ENCODE assay signal across 8 mouse cellular contexts in the genomic region with DNA sequence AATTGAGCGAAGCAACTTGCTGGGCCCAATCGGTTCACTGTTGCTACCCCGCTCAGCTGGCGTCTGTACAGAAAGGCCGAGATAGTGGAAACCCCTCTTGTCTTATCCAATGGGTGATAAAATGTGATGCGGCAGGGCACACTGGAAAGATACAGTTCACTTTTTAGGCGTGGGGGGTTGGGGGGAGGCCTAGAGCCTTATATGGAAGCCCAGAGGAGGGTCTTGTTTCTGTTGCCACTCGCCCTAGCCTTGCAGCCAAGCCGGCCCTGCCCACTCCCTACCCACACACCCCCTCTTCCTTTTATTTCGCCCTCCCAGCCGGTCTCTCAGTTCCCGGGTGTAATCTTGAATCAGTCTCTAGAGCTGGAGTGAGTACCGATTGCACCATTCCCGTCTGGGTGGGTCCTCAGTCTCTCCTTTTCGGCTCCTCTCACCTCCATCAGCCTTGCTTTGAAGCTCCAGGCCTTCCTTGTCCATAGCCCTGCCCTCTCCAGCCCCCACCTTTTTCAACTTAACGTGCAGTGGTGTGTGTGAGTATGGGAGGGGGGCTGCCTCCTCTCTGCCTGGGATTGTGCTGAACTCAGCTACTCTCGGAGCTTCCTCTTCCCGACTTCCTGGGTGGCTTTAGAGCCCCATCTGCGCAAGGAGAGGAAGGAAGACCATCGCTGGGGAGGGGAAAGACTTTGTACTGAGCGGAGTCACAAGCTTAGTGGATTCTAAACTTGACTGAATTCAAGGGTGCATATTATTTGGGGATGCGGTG. TPM values are rescaled to one million over a fixed set of nuclear protein-coding genes. Genes with fewer than 3 reads are reported as not detected.
DNase-seq lines count a peak whose midpoint lies in the region; ATAC-seq and TF ChIP-seq lines count a peak whose summit lies in the region.

No protein-coding gene starts in this region.

- peaks cover 27% of the 10 kb centered on the region for H3K4me1 ChIP-seq in forebrain, embryonic 15.5 days
- no peaks in the 10 kb centered on the region for H3K4me1 ChIP-seq in hindbrain, postnatal 0 days (ENCODE audit: insufficient read depth, low read length)
- H3K4me1 ChIP-seq in liver, embryonic 14.5 days (replicated peaks; ENCODE audit: control insufficient read depth in 2 of 2, insufficient read depth in 2 of 2, low read length in 1 of 2): peaks cover 3 to 15% of the 10 kb centered on the region in 2 experiments; a peak in 3 of 4 replicates

- 0 out of 2 replicates have a peak, but pooled peaks cover 5% of the 10 kb centered on the region for H3K36me3 ChIP-seq in forebrain, embryonic 15.5 days
- no peaks in the 10 kb centered on the region for H3K36me3 ChIP-seq in hindbrain, postnatal 0 days (ENCODE audit: insufficient read depth, low read length)
- H3K36me3 ChIP-seq in liver, embryonic 14.5 days (replicated peaks; ENCODE audit: control insufficient read depth, insufficient read depth, low read depth): no peaks in the 10 kb centered on the region

- DNase-seq in layer of hippocampus, adult 11-12 months (ENCODE audit: low spot score): peak; percentile 27
- no peak for DNase-seq in layer of hippocampus, adult 8-10 months (ENCODE audit: low spot score in 2 of 2)
- DNase-seq in R1 (ENCODE audit: low read depth, low spot score): peak; percentile 69
- DNase-seq in hindbrain, postnatal 0 days (ENCODE audit: low spot score): peak; percentile 10
- DNase-seq in liver, embryonic 14.5 days (ENCODE audit: low read depth in 3 of 3, low spot score in 3 of 3): no peak
- DNase-seq in naive thymus-derived CD4-positive, alpha-beta T cell, adult 2 months (ENCODE audit: low read depth): peak; percentile 36

- H3K9ac ChIP-seq in forebrain, embryonic 15.5 days (replicated peaks): peak overlapping the region; percentile 56
- peak overlapping the region; percentile 56; the same call in 1 of the 2 replicates for H3K9ac ChIP-seq in hindbrain, postnatal 0 days (replicated peaks; ENCODE audit: low read length)
- peak overlapping the region; percentile 69 for H3K9ac ChIP-seq in liver, embryonic 14.5 days (replicated peaks)

- WGBS in forebrain, embryonic 15.5 days: 16% methylated on average over 21 of the region's 22 CpGs
- 19% methylated on average over 22 of the region's 22 CpGs for WGBS in hindbrain, postnatal 0 days
- WGBS in liver, embryonic 14.5 days (ENCODE audit: insufficient replicate concordance): 10% methylated on average over 22 of the region's 22 CpGs

- H3K27ac ChIP-seq in forebrain, embryonic 15.5 days (replicated peaks): no peak overlapping the region; the same call in 1 of the 2 replicates
- H3K27ac ChIP-seq in hindbrain, postnatal 0 days: no peak overlapping the region
- no peak overlapping the region for H3K27ac ChIP-seq in liver, embryonic 14.5 days

- no peak for TF ChIP-seq CTCF in hindbrain, postnatal 0 days (IDR thresholded peaks at IDR 0.05; ENCODE audit: low read depth)
- no peak for TF ChIP-seq CTCF in liver, embryonic 14.5 days (IDR thresholded peaks at IDR 0.05; ENCODE audit: low read depth)

- H3K4me3 ChIP-seq in forebrain, embryonic 15.5 days: peak overlapping the region; percentile 59
- H3K4me3 ChIP-seq in hindbrain, postnatal 0 days (ENCODE audit: low read length): peak overlapping the region; percentile 59
- peak overlapping the region; percentile 66 to 74 for H3K4me3 ChIP-seq in liver, embryonic 14.5 days (ENCODE audit: insufficient read depth in 1 of 2, low read depth in 2 of 2, low read length in 2 of 2)

- no peak for TF ChIP-seq EP300 in liver, embryonic 14.5 days (IDR thresholded peaks at IDR 0.05; ENCODE audit: low read depth)

- ATAC-seq in forebrain, embryonic 15.5 days (replicated peaks): peak; percentile 1; the same call in 1 of the 2 replicates
- no peak for ATAC-seq in hindbrain, postnatal 0 days
- ATAC-seq in liver, embryonic 14.5 days (ENCODE audit: insufficient read depth): no peak
- no peak for ATAC-seq in activated CD4-positive, CD25-positive, alpha-beta regulatory T cell, adult 4 months

- H3K27me3 ChIP-seq in forebrain, embryonic 15.5 days: no peaks in the 10 kb centered on the region
- H3K27me3 ChIP-seq in hindbrain, postnatal 0 days (ENCODE audit: insufficient read depth, low read length): no peaks in the 10 kb centered on the region
- no peaks in the 10 kb centered on the region for H3K27me3 ChIP-seq in liver, embryonic 14.5 days (ENCODE audit: control insufficient read depth, insufficient read depth, low read length)

- H3K9me3 ChIP-seq in forebrain, embryonic 15.5 days: no peaks in the 10 kb centered on the region
- no peaks in the 10 kb centered on the region for H3K9me3 ChIP-seq in hindbrain, postnatal 0 days (ENCODE audit: low read length)
- H3K9me3 ChIP-seq in liver, embryonic 14.5 days (ENCODE audit: control insufficient read depth, low read length): no peaks in the 10 kb centered on the region

- peak overlapping the region; percentile 69 for H3K4me2 ChIP-seq in forebrain, embryonic 15.5 days (replicated peaks)
- peak overlapping the region; percentile 63 for H3K4me2 ChIP-seq in hindbrain, postnatal 0 days (ENCODE audit: low read depth, low read length)
- peak overlapping the region; percentile 85 for H3K4me2 ChIP-seq in liver, embryonic 14.5 days (ENCODE audit: low read depth)

RNA-seq across cellular contexts. Expression of a gene that starts 1.5 kb away (rescaled TPM):
- 10 to 100 TPM; 31.8 to 34.9 (median 32.7) TPM for total RNA-seq in layer of hippocampus, adult 8-10 months (2022)
- 21.8 and 23.4 TPM in 2 replicates for polyA plus RNA-seq in forebrain, embryonic 15.5 days (2015; fragmentation: Nextera tagmentation; extraction: Ambion mirVana)
- total RNA-seq in hindbrain, postnatal 0 days (2014; rRNA removed): 27.8 and 36.1 TPM in 2 replicates
- polyA plus RNA-seq in hindbrain, postnatal 0 days (2015; fragmentation: Nextera tagmentation; extraction: Ambion mirVana): 21.4 and 21.5 TPM in 2 replicates
- 4.6 and 4.7 TPM in 2 replicates for polyA plus RNA-seq in liver, embryonic 14.5 days (2012; rRNA removed)
- polyA plus RNA-seq in liver, embryonic 14.5 days (2014; fragmentation: Nextera tagmentation; extraction: Ambion mirVana): 5.7 and 7.3 TPM in 2 replicates
- polyA plus RNA-seq in activated CD4-positive, CD25-positive, alpha-beta regulatory T cell, adult 4 months (2017; shearing (Covaris generic)): 10 to 100 TPM in 1 of 2 experiments, 1 to 10 TPM in 1; 9.1 to 14.7 TPM

RNA-seq across cellular contexts. Expression of a gene that starts 13.1 kb away (rescaled TPM):
- 10 to 100 TPM; 12.4 to 21.4 (median 17.2) TPM for total RNA-seq in layer of hippocampus, adult 8-10 months (2022)
- 55.5 and 63.3 TPM in 2 replicates for polyA plus RNA-seq in forebrain, embryonic 15.5 days (2015; fragmentation: Nextera tagmentation; extraction: Ambion mirVana)
- 183 and 387 TPM in 2 replicates for total RNA-seq in hindbrain, postnatal 0 days (2014; rRNA removed)
- polyA plus RNA-seq in hindbrain, postnatal 0 days (2015; fragmentation: Nextera tagmentation; extraction: Ambion mirVana): 47.6 and 53.3 TPM in 2 replicates
- 1.4 and 2.0 TPM in 2 replicates for polyA plus RNA-seq in liver, embryonic 14.5 days (2012; rRNA removed)
- polyA plus RNA-seq in liver, embryonic 14.5 days (2014; fragmentation: Nextera tagmentation; extraction: Ambion mirVana): 1.5 and 2.3 TPM in 2 replicates
- under 1 TPM in 1 of 2 experiments, not detected in 1; 0.20 TPM for polyA plus RNA-seq in activated CD4-positive, CD25-positive, alpha-beta regulatory T cell, adult 4 months (2017; shearing (Covaris generic))

RNA-seq across cellular contexts. Expression of a gene that starts 25.8 kb away (rescaled TPM):
- total RNA-seq in layer of hippocampus, adult 8-10 months (2022): 100 to 1,000 TPM in 3 of 4 experiments, 10 to 100 TPM in 1; 97.8 to 120 (median 109) TPM
- polyA plus RNA-seq in forebrain, embryonic 15.5 days (2015; fragmentation: Nextera tagmentation; extraction: Ambion mirVana): 77.6 and 78.5 TPM in 2 replicates
- total RNA-seq in hindbrain, postnatal 0 days (2014; rRNA removed): 23.4 and 28.3 TPM in 2 replicates
- polyA plus RNA-seq in hindbrain, postnatal 0 days (2015; fragmentation: Nextera tagmentation; extraction: Ambion mirVana): 61.1 and 62.8 TPM in 2 replicates
- 23.3 and 31.3 TPM in 2 replicates for polyA plus RNA-seq in liver, embryonic 14.5 days (2012; rRNA removed)
- 17.7 and 19.7 TPM in 2 replicates for polyA plus RNA-seq in liver, embryonic 14.5 days (2014; fragmentation: Nextera tagmentation; extraction: Ambion mirVana)
- 10 to 100 TPM; 46.6 to 58.8 TPM for polyA plus RNA-seq in activated CD4-positive, CD25-positive, alpha-beta regulatory T cell, adult 4 months (2017; shearing (Covaris generic))

RNA-seq across cellular contexts. Expression of a gene that starts 35.6 kb away (rescaled TPM):
- total RNA-seq in layer of hippocampus, adult 8-10 months (2022): 100 to 1,000 TPM in 2 of 4 experiments, 10 to 100 TPM in 2; 90.4 to 101 (median 96.8) TPM
- polyA plus RNA-seq in forebrain, embryonic 15.5 days (2015; fragmentation: Nextera tagmentation; extraction: Ambion mirVana): 104 and 107 TPM in 2 replicates
- 134 and 137 TPM in 2 replicates for total RNA-seq in hindbrain, postnatal 0 days (2014; rRNA removed)
- 129 and 134 TPM in 2 replicates for polyA plus RNA-seq in hindbrain, postnatal 0 days (2015; fragmentation: Nextera tagmentation; extraction: Ambion mirVana)
- 4.3 and 5.7 TPM in 2 replicates for polyA plus RNA-seq in liver, embryonic 14.5 days (2012; rRNA removed)
- polyA plus RNA-seq in liver, embryonic 14.5 days (2014; fragmentation: Nextera tagmentation; extraction: Ambion mirVana): 4.0 and 6.6 TPM in 2 replicates
- polyA plus RNA-seq in activated CD4-positive, CD25-positive, alpha-beta regulatory T cell, adult 4 months (2017; shearing (Covaris generic)): 10 to 100 TPM; 34.0 to 36.1 TPM

RNA-seq across cellular contexts. Expression of a gene that starts 41.8 kb away (rescaled TPM):
- not detected for total RNA-seq in layer of hippocampus, adult 8-10 months (2022)
- polyA plus RNA-seq in forebrain, embryonic 15.5 days (2015; fragmentation: Nextera tagmentation; extraction: Ambion mirVana): 0.84 TPM in 1 of 2 replicates, not detected in the other
- not detected in 2 replicates for total RNA-seq in hindbrain, postnatal 0 days (2014; rRNA removed)
- polyA plus RNA-seq in hindbrain, postnatal 0 days (2015; fragmentation: Nextera tagmentation; extraction: Ambion mirVana): 0.66 and 1.2 TPM in 2 replicates
- 0.09 and 0.18 TPM in 2 replicates for polyA plus RNA-seq in liver, embryonic 14.5 days (2012; rRNA removed)
- not detected in 2 replicates for polyA plus RNA-seq in liver, embryonic 14.5 days (2014; fragmentation: Nextera tagmentation; extraction: Ambion mirVana)
- not detected for polyA plus RNA-seq in activated CD4-positive, CD25-positive, alpha-beta regulatory T cell, adult 4 months (2017; shearing (Covaris generic))

Comparison
In these comparisons a context has a peak if more than half of its experiments do, and no peak if none do; other contexts are left out.
1. DNase-seq: peak in layer of hippocampus, adult 11-12 months (single experiment), R1 (single experiment), hindbrain, postnatal 0 days (single experiment) and naive thymus-derived CD4-positive, alpha-beta T cell, adult 2 months (single experiment); none in layer of hippocampus, adult 8-10 months (0 of 2) and liver, embryonic 14.5 days (0 of 3).
2. RNA of a gene that starts 13.1 kb away (polyA plus RNA-seq): 55.5 to 63.3 TPM in forebrain, embryonic 15.5 days and 47.6 to 53.3 TPM in hindbrain, postnatal 0 days; 1.4 to 2.3 TPM in liver, embryonic 14.5 days and 0.20 TPM in activated CD4-positive, CD25-positive, alpha-beta regulatory T cell, adult 4 months; every median in the first group is over 10 times any median in the second.
3. Peak in every context shown above with its lines, with median percentiles within 50 percentile points of each other: H3K4me2 ChIP-seq, H3K4me3 ChIP-seq and H3K9ac ChIP-seq.